Mouse (Mus musculus) retina, postnatal 7 days (tissue): ENCODE measurements around the gene Gatad1.
"Not testable (repeated sequence)": the region's sequence is repeated elsewhere in the genome, so short reads cannot be mapped to it uniquely, and the experiment has no call there.

ENCODE experiments used
- DNase-seq: peaks from one replicate; pipeline ENCODE4 v3.0.0-alpha.2; 2012; ENCODE audit warnings: low read depth, low spot score

The Gatad1 gene

DNA sequence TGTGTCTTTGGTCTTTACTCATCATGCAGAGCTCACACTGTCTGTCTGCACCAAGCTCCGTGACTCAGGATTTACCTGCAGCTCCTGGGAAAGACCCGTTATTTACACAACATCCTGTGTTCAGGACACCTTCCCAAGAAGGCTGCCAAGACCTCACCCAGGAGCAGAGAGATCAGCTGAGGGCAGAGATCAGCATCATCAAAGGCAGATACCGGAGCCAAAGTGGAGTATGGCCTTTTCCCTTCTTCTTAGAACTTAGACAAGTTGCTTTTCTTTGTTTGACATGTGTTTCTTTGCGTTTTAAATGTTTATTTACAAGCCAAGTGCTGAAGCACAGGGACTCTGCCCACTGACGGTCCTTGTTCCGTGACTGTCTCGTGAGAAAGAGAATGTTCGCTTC is 21.7 kb downstream of the Gatad1 start:
- no peak for DNase-seq

DNA sequence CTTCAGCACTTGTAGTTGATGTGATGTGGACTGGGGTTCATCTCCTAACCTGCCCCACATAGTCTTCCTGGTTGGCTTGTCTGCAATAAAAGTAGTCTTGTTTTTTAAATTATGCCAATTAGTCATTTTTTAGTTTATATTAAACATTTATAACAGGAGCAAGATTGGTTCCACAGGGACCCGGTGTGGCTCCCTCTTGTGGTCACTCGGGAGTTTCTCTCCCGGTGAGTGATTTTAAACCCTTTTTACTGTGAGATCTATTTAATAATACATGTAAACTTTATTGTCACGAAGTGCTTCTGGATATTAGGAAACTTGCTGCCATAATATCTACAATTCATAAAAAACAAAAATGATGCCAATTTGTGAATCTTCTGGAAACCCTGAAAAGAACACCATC is 23.0 kb downstream of the Gatad1 start:
- DNase-seq, result no peak

DNA sequence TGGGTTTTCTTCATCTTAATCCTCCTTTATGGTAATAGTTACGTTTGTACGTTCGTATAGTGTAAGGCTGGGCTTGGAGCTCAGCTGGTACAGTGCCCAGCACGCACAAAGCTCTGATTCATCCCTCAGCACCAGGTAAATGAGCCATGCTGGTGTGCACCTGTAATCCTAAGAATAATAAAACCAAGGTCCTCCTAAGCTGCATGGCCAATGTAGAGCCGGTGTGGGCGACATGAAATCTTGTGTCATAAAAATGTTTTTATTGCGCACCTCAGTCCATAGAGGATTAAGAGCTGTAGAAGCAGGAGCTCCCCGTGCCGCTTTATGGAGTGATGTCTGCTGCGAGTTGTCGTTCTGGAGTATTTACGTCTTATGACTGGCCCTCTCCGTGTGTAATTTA is 23.7 kb downstream of the Gatad1 start:
- no peak for DNase-seq

DNA sequence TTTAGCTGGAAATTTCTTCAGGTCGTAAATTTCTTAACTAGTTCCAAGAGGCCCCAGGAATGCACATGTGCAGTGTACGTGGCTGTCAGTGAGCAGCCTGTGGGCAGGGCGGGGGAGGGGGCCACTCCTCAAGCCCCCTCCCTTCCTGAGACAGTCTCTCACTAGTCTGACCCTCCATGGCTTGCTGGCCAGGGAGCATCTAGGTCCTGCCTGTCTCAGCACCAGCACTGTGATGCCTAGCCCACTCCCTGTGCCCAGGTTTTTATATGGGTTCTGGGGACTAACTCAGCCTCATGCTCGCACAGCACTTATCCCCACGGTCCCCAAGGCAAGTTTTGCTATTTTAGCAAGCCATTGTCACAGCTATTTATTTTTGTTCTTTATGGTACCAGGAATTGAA is 24.7 kb downstream of the Gatad1 start:
- no peak for DNase-seq

DNA sequence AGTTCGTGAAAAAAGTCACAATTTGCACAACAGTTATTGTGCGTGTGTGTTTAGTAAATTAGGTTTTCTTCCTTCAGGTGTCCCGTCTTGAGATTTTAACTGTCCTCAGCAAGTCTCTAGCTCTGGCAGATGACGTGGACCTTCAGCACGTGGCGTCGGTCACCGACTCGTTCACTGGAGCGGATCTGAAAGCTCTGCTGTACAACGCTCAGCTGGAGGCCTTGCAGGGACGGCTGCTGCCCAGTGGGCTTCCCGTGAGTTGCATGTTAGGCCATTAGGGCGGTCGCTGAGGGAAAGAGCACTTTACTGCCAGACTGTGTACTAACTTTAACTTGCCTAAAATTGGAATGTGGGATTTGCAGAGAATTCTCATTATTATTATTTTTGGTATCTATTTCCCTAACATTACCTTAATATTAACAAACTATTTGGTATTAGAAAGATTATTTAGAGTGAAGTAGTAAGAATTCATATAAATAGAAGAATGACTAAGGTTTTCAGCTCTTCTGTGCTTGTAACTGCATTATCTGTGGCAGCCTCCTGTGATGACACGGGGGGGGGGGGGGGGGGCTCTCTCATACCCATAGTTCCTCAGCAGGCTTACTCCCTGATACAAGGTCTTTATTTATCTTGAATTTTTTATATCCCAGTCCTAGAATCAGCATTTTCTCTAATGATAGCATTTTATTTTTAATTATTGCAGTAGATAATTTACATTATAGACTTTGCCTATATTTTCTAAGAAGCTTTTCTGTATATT is 25.3 kb downstream of the Gatad1 start:
- no peak for DNase-seq

DNA sequence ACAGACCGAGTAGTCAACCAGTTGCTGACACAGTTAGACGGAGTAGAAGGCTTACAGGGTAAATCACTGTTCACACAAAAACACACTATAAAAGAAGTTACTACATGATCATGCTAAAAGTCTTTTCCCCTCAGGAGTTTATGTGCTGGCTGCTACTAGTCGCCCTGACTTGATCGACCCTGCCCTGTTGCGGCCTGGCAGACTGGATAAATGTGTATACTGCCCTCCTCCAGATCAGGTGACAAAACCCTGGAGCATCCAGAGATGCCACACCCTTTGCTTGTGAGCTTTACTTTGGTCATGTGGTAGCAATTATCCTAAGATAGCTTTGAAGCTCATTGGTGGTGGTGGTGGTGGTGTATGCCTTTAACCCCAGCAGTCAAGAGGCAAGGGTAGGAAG is 26.9 kb downstream of the Gatad1 start:
- no peak for DNase-seq

DNA sequence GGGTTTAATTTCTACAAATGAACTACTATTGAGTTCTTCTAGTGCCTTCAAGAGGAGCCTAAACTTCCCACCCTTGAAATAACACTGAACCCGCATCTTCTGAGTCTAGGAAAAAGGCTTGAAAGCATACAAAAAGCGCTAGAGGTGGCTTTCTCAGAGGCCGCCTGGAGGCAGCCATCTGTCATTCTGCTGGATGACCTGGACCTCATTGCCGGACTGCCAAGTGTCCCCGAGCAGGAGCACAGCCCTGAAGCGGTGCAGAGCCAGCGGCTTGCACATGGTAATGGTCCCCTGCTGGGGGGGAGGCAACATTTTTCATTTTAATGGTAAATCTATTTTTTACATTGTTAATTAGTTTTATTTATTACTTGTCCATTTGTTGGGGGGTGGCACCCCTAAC is 36.5 kb downstream of the Gatad1 start:
- no peak for DNase-seq

DNA sequence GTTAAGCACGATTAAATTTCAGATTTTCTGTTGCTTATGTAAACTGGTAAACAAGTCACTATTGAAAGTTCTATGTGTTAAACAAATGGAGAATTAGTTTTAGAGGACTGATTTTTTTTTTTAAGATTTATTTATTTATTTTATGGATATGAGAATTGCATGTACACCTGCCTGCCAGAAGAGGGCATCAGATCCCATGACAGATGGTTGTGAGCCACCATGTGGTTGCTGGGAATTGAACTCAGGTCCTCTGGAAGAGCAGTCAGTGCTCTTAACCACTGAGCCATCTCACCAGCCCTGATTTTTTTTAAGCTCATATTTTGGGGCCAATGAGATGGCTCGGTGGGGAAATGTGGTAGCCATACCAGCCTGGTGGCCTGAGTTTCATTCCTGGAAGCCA is 45.1 kb downstream of the Gatad1 start:
- not testable (repeated sequence) for DNase-seq

DNA sequence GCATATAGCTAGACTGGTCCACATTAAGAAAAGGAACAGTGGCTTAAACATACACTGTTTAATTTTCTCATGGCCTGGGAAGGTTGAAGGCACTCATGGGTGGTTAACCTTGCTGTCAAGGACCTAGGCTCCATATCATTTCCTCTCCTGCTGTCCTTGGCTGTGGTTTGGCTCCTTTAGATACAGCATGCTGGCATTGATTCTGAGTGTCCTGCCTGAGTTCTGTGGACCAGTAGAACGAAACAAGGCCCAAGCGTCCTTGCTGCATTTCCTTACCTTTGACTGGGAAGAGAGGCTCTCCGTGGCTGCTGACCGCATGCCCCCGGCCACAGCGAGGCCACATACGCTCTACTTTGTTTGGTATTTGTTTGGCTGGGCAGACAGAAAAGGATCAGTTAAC is 47.7 kb downstream of the Gatad1 start:
- no peak for DNase-seq

DNA sequence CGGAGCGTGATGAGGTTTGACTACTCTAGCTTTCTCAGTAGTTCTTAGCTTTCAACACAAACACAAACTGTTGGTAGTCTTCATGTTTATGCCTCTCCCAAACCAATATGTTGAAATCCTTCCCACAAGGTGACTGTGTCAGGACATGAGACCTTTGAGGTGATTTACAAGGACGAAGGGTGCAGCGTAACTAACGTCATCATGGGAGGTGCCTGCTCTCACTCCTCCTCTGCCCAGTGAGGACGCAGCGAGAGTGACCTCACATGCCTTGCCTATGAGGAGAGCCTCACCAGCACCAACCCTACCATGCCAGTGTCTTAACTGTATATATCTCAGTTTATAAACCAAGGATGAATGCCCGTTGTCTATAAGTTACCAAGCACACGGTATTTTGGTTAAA is 49.9 kb downstream of the Gatad1 start:
- no peak for DNase-seq

DNA sequence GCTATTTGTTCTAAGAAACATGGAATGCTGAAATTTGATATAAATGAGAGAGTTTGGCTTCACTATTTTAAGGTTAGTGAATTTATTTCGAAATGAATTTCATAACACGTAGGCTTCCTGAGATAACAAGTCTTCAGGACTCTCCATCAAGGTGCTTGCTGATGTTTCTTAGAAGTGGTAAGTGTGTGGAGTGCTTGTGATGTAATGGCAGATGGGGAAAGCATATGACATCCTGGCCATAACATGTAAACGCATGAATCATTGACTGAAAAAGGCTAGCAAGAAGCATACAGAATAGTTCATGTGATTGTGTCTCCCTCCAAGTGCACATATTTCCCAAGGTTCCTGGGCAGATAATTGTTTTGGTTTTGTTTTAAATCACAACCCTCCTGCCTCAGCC is 56.2 kb downstream of the Gatad1 start:
- DNase-seq, result no peak

DNA sequence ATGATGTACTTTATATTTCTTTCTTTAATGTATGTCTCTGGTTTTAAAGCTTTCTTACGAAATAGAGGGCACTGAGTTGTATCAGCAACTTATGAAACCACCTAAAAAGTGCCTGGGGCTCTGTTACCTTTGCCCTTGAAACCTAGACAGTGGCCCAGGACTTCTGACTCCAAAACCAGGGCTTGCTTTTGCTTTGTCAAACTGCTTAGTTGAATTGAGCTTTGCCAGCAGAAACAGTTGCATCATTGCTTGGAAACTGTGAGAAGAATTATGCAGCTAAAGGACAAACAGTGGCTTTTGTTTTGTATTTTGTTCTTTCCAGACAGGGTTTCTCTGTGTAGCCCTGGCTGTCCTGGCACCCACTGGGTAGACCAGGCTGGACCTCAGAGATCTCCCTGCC is 56.7 kb downstream of the Gatad1 start:
- no peak for DNase-seq

DNA sequence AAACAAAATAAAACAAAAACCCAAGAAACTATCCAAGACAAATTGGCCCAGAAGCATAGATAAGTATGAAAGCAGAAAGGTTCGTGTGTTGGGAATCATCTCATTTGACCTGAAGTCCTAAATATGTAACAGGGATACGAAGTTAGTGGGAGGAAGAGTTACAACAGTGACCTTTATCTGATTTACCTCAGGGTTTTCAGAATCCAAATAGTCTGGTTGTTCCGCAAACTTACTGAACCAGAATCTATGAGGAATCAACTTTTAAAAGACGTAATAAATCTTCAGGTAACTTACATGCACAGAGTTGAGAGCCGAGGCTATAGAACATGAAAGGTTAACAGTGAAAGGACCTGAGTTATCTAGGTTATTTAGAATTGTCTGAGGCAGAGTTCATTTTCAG is 58.2 kb downstream of the Gatad1 start:
- DNase-seq, result no peak

DNA sequence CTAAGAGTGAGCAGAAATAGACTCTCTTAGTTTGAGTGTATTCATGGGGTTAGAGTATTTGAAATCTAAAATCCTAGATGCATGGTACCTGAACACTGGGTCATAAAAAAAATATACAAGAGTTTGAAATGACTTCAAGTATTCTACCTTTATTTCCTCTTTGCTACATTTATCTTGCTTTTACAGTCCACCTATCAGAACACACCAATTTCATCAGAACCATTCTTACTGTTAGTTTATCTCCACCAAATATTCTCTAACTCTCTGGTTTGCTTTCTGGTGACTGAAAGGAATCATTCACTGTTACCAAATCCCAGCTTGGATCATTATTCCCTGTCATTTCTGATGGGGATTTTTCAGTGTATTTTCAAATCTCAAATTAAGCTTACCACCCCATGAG is 59.8 kb downstream of the Gatad1 start:
- no peak for DNase-seq

DNA sequence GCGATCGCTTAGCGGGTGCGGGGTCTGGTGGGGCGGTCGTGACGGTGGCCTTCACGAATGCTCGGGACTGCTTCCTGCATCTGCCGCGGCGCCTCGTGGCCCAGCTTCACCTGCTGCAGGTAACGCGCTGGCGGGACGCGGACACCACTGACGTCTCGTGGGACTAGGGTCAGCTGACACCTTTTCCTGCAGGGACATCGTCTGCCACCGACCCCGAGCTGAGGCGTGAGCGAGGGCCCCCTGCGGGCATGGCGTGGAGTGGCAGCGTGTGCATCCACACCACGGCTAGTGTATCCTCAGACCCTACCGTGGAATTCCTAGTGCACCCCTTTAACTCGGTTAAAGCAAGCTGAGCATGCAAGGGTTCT is 60.6 kb downstream of the Gatad1 start, which contains the start of gene Rbm48:
Gene Rbm48, minus strand, starts transcription at position 187 of the 368 bp plus-strand sequence.
- peak; percentile 81 for DNase-seq

DNA sequence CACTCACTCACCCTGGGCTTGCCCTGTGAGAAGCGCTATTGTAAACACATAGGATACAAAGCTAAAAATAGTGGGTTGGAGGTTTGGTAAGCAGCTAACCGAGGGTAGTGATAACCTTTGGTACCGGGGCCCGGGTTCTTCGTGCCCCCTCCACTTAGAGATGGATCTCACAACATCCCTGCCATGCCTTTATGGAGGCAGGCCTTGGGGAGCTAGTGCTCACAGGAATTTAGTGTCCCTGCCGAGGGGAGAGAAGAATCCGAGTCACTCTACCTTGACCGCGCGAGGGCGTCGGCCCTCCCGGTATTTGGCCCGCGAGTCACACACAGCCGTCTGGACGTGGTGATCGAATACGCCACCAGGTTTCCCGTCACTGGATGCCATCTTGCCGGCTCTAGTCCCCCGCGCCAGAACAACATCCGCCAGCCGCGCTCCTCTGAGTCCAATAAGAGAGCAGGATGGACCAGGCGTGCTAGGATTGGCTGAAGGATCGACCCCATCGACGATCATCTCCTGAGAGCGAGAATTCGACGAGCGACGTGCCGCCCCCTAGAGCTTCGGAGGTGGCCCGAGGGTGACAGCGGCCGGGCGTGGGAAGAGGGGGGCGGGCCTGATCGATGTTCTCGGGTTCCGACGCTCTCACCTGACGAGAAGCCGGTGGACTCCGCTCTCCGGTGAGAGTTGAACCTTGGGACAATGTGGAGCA is 61.1 kb downstream of the Gatad1 start, which contains the start of gene Pex1:
Gene Pex1, plus strand, starts transcription at position 374 of the 706 bp plus-strand sequence.
- DNase-seq, result peak; percentile 97
